Mouse (Mus musculus): ENCODE results near the gene Ccdc162.
"Not testable (repeated sequence)": the region's sequence is repeated elsewhere in the genome, so short reads cannot be mapped to it uniquely, and the experiment has no call there.

Gene Ccdc162

GRCm38 (mm10) chr10:41697040-41697439 lies 19.4 kb downstream of the Ccdc162 start:
- DNase-seq (ENCODE audit: low spot score) = peak; percentile 63

GRCm38 (mm10) chr10:41690978-41691377 lies 25.5 kb downstream of the Ccdc162 start:
- DNase-seq (ENCODE audit: low spot score) = no peak

GRCm38 (mm10) chr10:41689941-41690887 lies 26.2 kb downstream of the Ccdc162 start:
- DNase-seq (ENCODE audit: low spot score) = no peak

GRCm38 (mm10) chr10:41684548-41684996 lies 31.9 kb downstream of the Ccdc162 start:
- DNase-seq (ENCODE audit: low spot score) = peak; percentile 10

GRCm38 (mm10) chr10:41682546-41683393 lies 33.7 kb downstream of the Ccdc162 start:
- peak; percentile 45 for DNase-seq (ENCODE audit: low spot score)

- DNase-seq (ENCODE audit: low spot score) = peak; percentile 73
Observed at GRCm38 (mm10) chr10:41678746-41679360, 37.6 kb downstream of the Ccdc162 start.

- no peak for DNase-seq (ENCODE audit: low spot score)
Observed at GRCm38 (mm10) chr10:41677396-41677795, 39.0 kb downstream of the Ccdc162 start.

GRCm38 (mm10) chr10:41676661-41677061 lies 39.8 kb downstream of the Ccdc162 start:
- no peak for DNase-seq (ENCODE audit: low spot score)

- DNase-seq (ENCODE audit: low spot score) = no peak
Observed at GRCm38 (mm10) chr10:41675842-41676571, 40.4 kb downstream of the Ccdc162 start.

GRCm38 (mm10) chr10:41675243-41675642 lies 41.2 kb downstream of the Ccdc162 start:
- DNase-seq (ENCODE audit: low spot score) = no peak

- no peak for DNase-seq (ENCODE audit: low spot score)
Observed at GRCm38 (mm10) chr10:41674362-41674761, 42.1 kb downstream of the Ccdc162 start.

GRCm38 (mm10) chr10:41670196-41670595 lies 46.2 kb downstream of the Ccdc162 start:
- DNase-seq (ENCODE audit: low spot score) = no peak

GRCm38 (mm10) chr10:41665498-41665897 lies 50.9 kb downstream of the Ccdc162 start:
- DNase-seq (ENCODE audit: low spot score) = no peak

- DNase-seq (ENCODE audit: low spot score) = not testable (repeated sequence)
Observed at GRCm38 (mm10) chr10:41659671-41660070, 56.8 kb downstream of the Ccdc162 start.

- not testable (repeated sequence) for DNase-seq (ENCODE audit: low spot score)
Observed at GRCm38 (mm10) chr10:41655684-41656083, 60.8 kb downstream of the Ccdc162 start.

- DNase-seq (ENCODE audit: low spot score) = no peak
Observed at GRCm38 (mm10) chr10:41652988-41653387, 63.4 kb downstream of the Ccdc162 start.

- no peak for DNase-seq (ENCODE audit: low spot score)
Observed at GRCm38 (mm10) chr10:41652094-41652775, 64.2 kb downstream of the Ccdc162 start.

- DNase-seq (ENCODE audit: low spot score) = no peak
Observed at GRCm38 (mm10) chr10:41651532-41651931, 64.9 kb downstream of the Ccdc162 start.

- no peak for DNase-seq (ENCODE audit: low spot score)
Observed at GRCm38 (mm10) chr10:41649186-41649585, 67.2 kb downstream of the Ccdc162 start.

- DNase-seq (ENCODE audit: low spot score) = no peak
Observed at GRCm38 (mm10) chr10:41638776-41639175, 77.7 kb downstream of the Ccdc162 start.

All from ovary, adult 18-20 months (tissue).